Mouse (Mus musculus) G1E (cell line): ENCODE measurements around the gene Sf3b6.

ENCODE experiments used
- CTCF ChIP-seq: IDR thresholded peaks from 2 replicates; pipeline ENCODE4 v1.5.1; 2012; ENCODE audit warnings: low read depth, low read length, inconsistent platforms, mixed read lengths
- GATA1 ChIP-seq: IDR thresholded peaks from 2 replicates; pipeline ENCODE4 v1.6.1; 2012; ENCODE audit warnings: borderline replicate concordance, low read length, inconsistent platforms, mixed read lengths
- GATA2 ChIP-seq: IDR thresholded peaks from 2 replicates; pipeline ENCODE4 v1.6.1; 2012; ENCODE audit warnings: low read depth, low read length, inconsistent platforms, borderline replicate concordance
- POLR2AphosphoS5 ChIP-seq: IDR thresholded peaks from 2 replicates; pipeline ENCODE4 v1.6.1; 2012; ENCODE audit warnings: low read depth, low read length, inconsistent platforms; ENCODE audit not compliant: insufficient replicate concordance
- TAL1 ChIP-seq: conservative IDR thresholded peaks from 2 replicates; pipeline ENCODE4 v1.6.1; 2012; ENCODE audit warnings: low read depth, low read length, inconsistent platforms, mixed read lengths

DNA sequence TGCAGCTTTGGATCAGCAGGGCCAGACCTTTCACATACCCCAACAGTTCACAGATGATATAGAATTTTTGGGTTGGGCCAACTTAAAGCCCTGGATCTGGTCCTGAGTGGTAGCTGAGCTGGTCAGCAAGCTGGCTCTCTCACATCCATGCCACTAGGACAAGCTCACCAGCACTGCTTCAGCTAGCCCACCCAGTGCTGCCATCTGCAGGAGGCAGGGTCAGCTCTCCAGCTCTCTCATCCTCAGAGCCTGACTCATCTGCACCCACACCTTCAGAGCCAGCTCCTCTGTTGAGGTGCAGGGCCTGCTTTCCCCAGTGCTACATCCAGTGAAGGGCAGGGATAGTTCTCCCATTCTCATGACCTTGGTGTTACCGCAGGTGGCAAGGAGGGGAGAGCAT is 23.6 kb upstream of the Sf3b6 start:
- TF ChIP-seq CTCF (no peak), GATA1 (no peak), GATA2 (no peak), TAL1 (no peak), POLR2AphosphoS5 (no peak)
